ENCODE assay signal across 19 mouse cellular contexts in genomic region chr6:113768804-113769203, GRCm38 (mm10). TPM values are rescaled to one million over a fixed set of nuclear protein-coding genes. Genes with fewer than 3 reads are reported as not detected.
"Had no signal": no experiment of that assay in that cellular context is flagged by ENCODE, and none has a peak within 500 bp of the region (broad histone marks: within the 10 kb centered on the region; RNA-seq: fewer than 3 reads in every experiment).

No protein-coding gene starts in this region.

- DNase-seq: kidney, adult 18-20 months; kidney, postnatal 36 days; lung, adult 2 months; lung, postnatal 36 days; midbrain, embryonic 14.5 days; retina, postnatal 1 day; spleen, adult 18-20 months; thymus, adult 2 months; thymus, postnatal 4 days had no signal

- H3K4me1 ChIP-seq: intestine, embryonic 15.5 days; kidney, embryonic 15.5 days; limb, embryonic 10.5 days; liver, embryonic 15.5 days; neural tube, embryonic 12.5 days had no signal

- ATAC-seq: intestine, embryonic 15.5 days; lung, postnatal 0 days had no signal

- H3K27me3 ChIP-seq: intestine, embryonic 15.5 days; kidney, embryonic 15.5 days; liver, embryonic 15.5 days; neural tube, embryonic 12.5 days had no signal

- H3K9ac ChIP-seq: intestine, embryonic 15.5 days; kidney, embryonic 15.5 days; liver, embryonic 15.5 days; neural tube, embryonic 12.5 days had no signal

- H3K27ac ChIP-seq: intestine, embryonic 15.5 days; kidney, embryonic 15.5 days; limb, embryonic 10.5 days; liver, embryonic 15.5 days; neural tube, embryonic 12.5 days had no signal

- H3K4me2 ChIP-seq: intestine, embryonic 15.5 days; kidney, embryonic 15.5 days; liver, embryonic 11.5 days; liver, embryonic 15.5 days; neural tube, embryonic 12.5 days had no signal

- H3K4me3 ChIP-seq: intestine, embryonic 15.5 days; kidney, embryonic 15.5 days; limb, embryonic 10.5 days; liver, embryonic 15.5 days; neural tube, embryonic 12.5 days had no signal

- H3K9me3 ChIP-seq: intestine, embryonic 15.5 days; kidney, embryonic 15.5 days; limb, embryonic 10.5 days; liver, embryonic 15.5 days; neural tube, embryonic 12.5 days had no signal

- H3K36me3 ChIP-seq: intestine, embryonic 15.5 days; kidney, embryonic 15.5 days; limb, embryonic 10.5 days; liver, embryonic 15.5 days had no signal

RNA-seq across cellular contexts. Expression of gene Ghrl, which starts 49.1 kb away (rescaled TPM):
- total RNA-seq: left cerebral cortex, postnatal 10 days; monocyte, adult 5-6 weeks; neutrophil, adult 5-6 weeks had no signal
- polyA plus RNA-seq: limb, embryonic 10.5 days; liver, embryonic 11.5 days; liver, embryonic 15.5 days; neural tube, embryonic 12.5 days had no signal
